Mouse (Mus musculus) adrenal gland, postnatal 25 days (tissue): ENCODE results near the gene Mylk4. TPM values are rescaled to one million over a fixed set of nuclear protein-coding genes. Genes with fewer than 3 reads are reported as not detected.

Source experiments
- DNase-seq: peaks from one replicate; pipeline ENCODE4 v3.0.0; 2021; ENCODE audit warnings: mixed read lengths
- total RNA-seq: library from RNA; stranded (reverse); gene quantifications from 2 replicates; pipeline ENCODE4 v1.2.3, GENCODE M21; 2021

The Mylk4 gene
- total RNA-seq, 1 experiment from 2014 or later = 0.06 TPM

DNA sequence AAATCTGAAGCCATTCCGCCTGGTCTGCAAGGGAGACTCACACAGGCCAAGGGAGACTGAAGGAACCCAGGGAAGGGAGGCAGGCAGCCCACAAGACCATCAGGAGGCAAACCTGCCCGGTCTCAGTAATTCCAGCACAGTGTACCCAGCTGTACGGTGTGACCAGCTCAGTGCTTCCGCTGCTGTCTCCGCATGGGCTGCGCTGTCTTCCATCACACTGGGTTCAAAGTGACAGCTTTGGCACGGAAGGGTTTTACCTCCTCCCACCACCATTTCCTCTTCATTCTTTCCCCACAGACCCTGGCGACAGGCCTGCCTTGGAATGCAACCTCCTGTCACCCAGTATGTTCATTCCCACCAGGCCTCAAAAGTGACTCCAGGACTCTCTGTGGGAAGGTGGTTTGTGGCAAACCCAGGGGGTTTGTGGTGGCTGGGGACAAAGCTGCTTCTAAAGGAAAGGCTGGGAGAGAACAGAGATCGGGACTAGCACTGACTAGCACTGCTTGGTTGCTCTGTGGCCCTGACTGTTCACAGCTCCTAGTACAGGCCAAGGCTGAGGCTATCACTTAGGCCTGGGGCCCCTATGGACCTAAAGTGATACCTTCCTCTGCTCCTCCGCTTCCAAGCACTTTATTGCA is 77.0 kb downstream of the Mylk4 start:
- DNase-seq = no peak

DNA sequence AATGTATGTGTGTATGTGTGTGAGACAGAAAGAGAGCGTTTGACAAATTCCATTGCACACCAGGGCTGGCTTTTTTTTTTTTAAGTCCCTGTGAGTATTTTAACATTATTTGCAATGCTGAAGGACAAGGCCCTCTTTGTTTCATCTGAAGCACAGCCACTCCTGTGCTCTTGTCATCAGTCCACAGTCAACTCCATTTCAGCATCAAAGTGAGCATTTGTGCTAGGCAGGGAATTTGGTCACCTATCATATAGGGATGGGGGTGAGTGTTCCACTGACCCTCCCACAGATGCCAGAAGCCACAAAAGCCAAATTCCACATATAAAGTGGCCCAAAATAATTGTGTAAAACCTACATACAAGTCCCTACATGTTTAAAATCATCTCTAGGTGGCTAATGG is 78.4 kb downstream of the Mylk4 start:
- no peak for DNase-seq

DNA sequence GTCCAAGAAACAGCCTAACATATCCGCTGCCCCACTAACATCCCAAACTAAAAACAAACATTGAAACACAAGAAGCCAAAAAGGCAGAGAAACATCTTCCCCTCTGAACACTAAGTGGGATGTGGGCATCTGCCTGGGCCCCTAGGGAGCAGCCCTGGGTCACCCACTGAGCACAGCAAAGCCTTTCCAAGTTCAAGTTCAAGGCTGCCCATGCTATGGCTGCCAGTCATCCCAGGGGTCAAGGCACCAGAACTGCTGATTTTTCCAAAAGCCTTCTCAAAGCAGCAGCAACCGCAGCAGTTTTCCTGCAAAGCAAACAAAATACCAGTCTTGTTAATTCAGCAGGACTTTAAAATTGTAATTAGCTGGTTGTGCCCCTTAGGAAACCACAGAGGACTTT is 78.8 kb downstream of the Mylk4 start:
- DNase-seq = no peak

DNA sequence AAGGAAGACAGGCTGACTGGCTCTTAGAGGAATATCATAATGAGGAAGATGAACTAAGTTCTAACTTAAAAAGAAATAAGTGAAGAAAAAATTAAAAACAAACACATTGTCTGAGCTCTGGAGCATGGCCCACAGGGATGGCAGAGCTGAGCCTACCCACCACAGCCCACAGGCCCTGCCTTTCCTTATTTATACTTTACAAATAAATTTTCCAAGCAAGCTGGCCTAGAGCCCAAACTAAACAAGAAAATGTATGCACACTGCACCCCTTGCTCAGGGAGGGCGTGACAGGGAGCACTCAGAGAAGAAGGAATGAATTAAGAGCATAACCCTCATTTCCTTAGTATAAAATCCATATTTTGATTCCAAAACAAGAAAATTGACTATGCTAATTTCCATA is 82.2 kb downstream of the Mylk4 start:
- DNase-seq = no peak

DNA sequence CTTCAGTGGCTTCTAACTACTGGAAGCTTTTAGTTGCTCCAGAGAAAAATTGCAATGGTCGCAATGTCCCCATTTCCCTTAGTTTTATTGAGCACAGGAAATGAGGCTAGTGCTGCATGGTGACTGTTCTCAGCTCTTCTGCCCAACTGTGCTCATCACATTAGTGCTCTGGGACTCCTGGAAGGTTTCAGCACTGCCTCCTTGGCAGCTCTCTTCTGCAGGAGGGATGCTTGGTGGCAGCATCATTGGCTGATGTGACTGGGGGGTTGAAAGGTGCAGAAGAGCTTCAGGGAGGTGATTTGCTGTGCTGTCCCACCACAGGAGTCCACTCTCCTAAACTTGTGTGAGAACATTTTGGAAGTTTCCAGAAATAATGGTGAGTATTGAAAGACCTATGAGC is 84.4 kb downstream of the Mylk4 start:
- DNase-seq = no peak

DNA sequence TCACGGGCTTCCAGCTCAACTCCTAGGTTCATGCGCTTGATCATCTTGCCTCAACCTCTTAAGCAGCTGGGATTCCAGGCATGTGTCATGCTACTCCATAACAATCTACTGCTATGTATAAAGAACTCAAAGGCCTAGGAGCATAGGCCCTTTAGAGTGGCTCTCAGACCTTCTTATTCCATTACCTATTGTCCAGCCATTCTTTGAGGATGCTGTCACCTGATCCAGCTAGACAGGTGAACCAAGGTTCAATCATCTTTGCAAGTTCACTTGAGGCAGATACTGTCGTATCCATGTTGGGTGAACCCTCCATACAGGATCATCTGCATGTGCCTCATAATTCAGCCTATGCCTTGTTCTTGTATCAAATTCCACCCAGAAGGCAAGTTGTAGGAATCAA is 84.8 kb downstream of the Mylk4 start:
- no peak for DNase-seq

DNA sequence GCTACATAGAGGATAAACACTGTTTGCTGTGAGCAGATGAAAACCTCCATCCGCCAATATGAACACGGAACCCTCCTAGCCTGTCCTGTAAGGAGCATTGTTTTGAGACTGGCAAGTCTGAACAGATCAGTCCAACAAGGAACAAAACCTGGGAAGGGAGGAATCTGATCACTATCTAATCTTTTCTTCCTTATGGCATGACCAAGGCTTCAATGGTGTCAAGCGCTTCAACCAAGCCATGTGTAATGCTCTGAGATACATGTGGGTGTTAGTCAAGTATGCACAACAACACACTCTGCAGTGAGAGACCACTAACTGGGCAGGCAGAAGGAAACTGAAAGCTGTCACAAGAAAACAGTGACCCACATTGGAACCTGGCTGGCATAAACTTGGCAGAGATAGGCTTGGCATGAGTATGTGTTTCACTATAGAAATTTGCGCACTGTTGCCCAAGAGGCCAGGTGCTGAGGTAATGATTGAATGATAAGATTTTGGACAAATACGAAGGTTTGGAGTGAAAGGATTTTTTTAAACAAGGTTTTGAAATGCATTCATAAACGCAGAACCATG is 89.8 kb downstream of the Mylk4 start:
- DNase-seq = no peak

DNA sequence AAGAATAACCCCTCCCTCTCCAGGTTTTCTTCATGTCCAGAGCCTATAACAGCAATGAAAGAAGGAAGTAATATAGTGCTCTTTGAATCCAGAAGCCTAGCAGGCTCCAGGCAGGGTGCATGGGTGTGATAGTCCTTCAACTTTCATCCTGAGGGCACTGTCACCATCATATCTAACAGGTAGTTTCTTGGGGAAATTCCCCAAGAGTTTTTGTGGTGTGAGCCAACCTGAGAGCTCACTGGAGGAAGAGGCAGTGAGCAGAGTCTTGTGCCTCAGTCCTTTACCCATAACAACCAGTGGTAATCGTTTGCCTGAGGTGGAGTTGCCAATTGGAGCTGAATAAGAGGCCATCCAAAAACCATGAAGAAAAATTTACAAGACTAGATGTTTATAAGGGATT is 91.2 kb downstream of the Mylk4 start:
- no peak for DNase-seq

DNA sequence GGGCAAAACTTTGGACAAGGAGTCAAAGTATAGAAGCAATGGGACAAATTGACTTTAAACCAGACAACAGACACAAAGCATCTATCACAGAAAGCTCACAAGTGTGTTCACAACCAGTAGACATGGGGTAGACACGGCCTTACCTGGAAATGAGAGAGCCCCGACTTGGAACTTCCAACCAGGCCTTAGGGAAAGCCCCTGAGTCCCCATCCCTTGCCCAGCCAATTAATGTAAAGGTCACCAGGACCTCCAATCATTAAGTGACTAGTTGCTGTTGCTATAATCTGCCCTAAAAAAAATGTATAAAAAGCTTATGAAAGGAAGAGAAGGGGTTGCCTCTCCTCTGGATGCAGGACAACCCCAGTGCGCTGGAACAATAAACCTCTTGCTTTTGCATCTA is 93.5 kb downstream of the Mylk4 start:
- no peak for DNase-seq

DNA sequence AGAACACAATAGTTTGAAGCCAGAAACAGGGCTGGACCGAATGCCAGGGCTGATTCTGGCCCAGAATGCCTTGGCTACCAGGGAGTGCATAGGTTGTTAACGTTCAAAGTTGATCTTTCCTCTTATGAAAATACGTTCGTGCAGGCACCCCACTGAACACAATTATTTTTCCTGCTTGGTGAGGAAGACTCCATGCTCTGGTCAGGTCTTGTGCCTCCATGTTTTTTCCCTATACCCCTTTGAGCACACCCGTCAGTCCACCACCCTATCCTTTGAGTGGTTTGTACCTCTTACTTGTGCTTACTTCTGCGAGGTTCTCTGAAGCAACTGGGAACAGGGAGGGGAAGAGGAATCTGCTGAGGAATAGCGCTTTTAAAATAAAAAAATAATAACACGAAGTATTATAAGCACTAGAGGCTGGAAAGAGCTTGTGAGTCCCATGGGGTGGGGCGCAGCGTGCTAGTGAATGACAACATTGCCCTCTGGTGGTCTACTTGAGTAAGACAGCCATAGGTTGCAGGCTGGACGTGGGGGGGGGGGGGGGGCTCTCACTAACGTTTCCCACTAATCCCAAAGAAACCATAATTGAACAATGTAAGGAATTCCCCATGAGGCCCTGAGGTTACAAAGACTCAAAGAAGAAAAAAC is 102.8 kb downstream of the Mylk4 start:
- peak; percentile 61 for DNase-seq

DNA sequence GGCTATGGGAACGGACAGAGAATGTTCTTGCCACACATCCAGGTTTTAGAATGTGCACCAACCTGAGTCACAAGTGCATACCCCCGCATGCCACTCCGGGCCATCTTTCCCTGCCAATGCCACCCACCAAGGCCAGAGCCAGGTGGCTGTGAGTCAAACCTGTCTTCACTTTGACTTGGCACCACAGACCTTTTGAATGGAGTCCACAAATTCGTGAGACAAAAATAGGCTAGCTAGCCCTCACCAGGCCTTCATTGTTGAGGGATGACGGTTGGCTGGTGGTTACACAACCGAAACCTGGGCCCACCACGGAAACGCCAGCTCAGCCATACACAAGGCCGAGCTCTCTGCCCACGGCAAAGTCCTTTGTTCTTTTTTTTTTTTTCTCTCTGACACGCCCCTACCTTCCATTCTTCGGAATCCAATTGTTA is 103.6 kb downstream of the Mylk4 start:
- no peak for DNase-seq

DNA sequence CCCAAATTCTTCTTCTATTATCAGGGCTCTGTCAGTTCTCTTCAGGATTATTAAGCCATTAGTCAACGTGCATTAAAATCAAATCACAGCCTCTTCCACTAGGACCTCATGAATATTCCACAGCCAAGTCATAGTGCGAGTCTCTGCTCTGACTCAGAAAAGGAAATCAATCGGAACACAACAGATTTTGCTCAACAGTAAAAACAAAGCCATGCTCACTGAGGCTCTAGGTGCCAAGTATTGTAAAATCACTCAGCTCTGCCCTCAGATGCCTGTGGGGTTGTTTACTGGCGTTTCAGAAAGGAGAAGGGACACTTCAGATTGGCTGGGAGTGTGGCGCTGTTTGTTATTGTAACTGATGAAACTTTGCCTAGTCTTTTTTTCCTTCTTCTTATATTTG is 104.8 kb downstream of the Mylk4 start:
- no peak for DNase-seq

DNA sequence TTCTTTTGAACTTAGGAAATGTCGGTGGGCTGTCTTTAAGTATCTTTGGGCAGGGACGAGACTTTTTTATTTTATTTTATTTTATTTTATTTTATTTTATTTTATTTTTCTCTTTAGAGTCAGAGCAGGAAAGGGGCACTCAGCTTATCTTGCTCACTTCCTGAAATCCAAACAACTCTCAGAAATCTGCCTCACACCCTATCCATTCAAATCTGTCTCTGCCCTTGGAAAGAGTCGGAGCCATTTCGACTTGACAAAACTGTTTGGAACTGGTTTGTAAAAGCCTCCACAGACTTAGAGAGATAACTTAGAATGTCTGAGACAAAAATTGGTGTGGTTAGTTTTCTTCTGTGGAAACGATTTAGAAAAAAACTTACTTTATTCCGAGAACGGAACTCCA is 113.0 kb downstream of the Mylk4 start:
- DNase-seq = no peak

DNA sequence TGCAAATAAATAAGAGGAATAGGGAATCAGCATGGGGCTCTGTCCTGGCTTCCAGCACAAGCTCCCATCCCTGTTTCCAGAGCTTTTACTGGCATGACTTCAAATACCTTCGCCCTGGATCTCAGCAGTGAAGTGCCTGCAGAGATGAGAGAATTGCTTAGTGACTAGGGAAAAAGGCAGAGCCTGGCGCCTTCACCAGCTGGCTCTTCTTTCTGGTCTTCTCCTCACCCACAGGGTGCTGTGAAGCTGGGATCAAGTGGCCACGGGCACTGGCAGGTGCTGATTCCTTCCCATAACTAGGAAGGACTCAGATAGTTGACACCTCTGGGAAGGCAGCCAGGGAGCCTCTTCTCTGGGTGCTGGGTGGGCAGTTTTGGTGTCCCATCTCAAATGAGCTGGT is 115.5 kb downstream of the Mylk4 start:
- no peak for DNase-seq

DNA sequence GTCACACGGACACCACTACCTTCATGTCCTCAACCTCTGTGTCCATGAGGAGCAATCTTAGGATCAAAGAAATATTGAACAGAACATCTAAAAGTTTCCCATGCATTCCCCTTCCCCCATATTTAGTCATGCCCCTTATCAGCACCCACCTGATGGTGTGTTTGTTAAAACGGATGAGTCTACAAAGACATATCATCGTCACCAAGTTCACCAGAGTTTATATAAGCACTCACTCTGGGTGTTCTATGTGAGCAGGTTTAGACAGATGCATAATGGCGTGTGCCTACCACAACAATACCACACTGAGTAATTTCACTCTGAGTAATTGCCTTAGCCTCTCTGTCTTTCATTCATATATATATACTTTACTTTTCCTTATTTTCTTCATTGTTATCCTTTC is 116.4 kb downstream of the Mylk4 start:
- DNase-seq = no peak

DNA sequence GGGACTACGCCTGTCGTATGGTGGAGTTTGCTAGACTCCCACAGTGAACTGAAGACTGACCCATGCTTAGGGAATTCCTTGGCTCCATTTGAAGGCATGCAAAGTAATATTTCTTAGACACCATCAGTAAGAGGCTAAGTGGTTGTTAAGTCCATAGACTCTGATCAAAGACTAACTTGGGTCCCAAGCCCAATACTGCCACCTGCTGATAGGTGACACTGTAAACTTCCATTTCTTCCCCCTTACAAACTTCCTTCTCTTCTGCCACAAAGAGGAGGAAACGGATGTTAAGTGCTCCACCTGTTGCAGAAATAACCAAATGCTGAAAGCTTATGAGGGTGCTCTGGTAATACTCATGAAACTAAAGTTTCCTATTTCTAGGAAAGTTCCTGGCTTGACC is 121.7 kb downstream of the Mylk4 start:
- DNase-seq = no peak

DNA sequence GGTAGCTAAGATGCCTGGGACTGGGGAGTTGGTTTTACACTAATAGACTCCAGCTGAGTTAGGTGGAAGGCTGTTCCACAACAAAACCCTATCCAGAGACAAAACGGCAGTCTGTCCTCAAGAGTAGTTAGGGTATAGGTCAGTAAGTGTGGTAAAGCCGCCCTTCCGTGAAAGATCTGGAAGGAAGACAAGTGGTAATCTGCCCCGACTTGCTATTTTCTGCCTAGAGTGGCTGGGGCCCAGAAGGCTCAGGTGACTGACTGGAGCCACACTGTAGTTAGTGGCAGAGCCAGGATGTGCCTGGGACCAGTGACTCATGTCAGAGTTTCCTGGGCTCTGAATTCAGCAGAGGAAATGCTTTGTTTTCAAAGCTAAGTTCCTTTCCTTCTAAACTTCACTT is 123.5 kb downstream of the Mylk4 start:
- no peak for DNase-seq

DNA sequence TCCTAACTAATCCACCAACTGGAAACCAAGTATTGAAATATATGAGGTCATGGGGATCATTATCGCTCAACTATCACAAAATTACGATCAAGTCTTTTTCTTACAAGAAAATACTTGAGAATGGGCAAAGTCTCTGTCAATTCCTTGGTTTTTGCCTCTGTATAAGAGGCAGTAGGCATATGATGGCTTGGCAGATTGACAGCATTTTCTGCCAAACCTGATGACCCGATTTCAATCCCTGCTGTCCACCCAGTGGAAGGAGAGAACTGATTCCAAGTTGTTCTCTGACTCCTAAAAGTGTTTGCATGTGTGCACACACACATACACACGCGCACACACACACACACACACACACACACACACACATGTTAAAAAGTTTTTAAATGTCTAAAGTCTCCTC is 124.5 kb downstream of the Mylk4 start:
- DNase-seq = no peak

DNA sequence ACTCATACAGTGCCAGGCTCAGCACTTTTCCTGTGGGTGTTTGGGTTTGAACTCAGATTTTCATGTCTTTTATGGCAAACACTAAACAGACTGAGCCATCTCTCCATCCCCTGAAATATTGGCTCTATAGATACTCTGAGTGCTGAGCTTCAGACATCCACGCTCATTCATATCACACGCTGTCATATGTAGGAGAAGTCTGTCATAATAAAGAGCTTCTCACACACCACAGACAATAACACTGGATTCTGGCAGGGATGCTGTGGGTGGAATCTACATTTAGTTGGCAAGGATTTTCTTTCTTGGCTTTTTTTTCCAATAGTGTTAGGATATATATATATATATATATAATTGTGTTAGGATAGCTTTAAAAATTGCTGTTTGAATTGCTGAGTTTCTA is 126.2 kb downstream of the Mylk4 start:
- no peak for DNase-seq

Other genes starting within 250 kb of the Mylk4 start
- gene Wrnip1, start 18.1 kb upstream of the Mylk4 start, total RNA-seq = 44.7 and 70.5 TPM in 2 replicates
- not detected in 2 replicates for gene D930007J09Rik, start 18.9 kb upstream of the Mylk4 start, total RNA-seq
- 103 and 180 TPM in 2 replicates for gene Serpinb1a, start 67.2 kb upstream of the Mylk4 start, total RNA-seq
- gene Serpinb1c, start 114.3 kb upstream of the Mylk4 start, total RNA-seq = not detected in 2 replicates
- 43.9 and 61.3 TPM in 2 replicates for gene Serpinb6b, start 181.3 kb upstream of the Mylk4 start, total RNA-seq
- gene Serpinb9, start 219.3 kb upstream of the Mylk4 start, total RNA-seq = 15.6 and 19.8 TPM in 2 replicates
- gene Serpinb9b, start 243.5 kb upstream of the Mylk4 start, total RNA-seq = 0.29 TPM in 1 of 2 replicates, not detected in the other